Mouse (Mus musculus): Measurements from ENCODE around the gene Osbp.

GRCm38 (mm10) chr19:11926380-11926779 is 39.4 kb upstream of the Osbp start:
- TF ChIP-seq GATA1 (IDR thresholded peaks at IDR 0.05; ENCODE audit: borderline replicate concordance, low read length) (no peak), FLI1 (IDR thresholded peaks at IDR 0.05; ENCODE audit: low read length) (no peak)

All from megakaryocyte, embryonic 14.5 days (primary cell).